Mouse (Mus musculus): ENCODE results near the gene Katna1. TPM values are rescaled to one million over a fixed set of nuclear protein-coding genes. Genes with fewer than 3 reads are reported as not detected.

The Katna1 gene
- 67.3 and 68.2 TPM in 2 replicates for polyA plus RNA-seq (2014; fragmentation: Nextera tagmentation; extraction: Ambion mirVana)

GRCm38 (mm10) chr10:7725751-7726500 lies at the start of gene Katna1:
Katna1 (plus strand) TSS chr10:7726000.
- WGBS, result under 1% methylated on average over 49 of the region's 49 CpGs
- H3K4me2 ChIP-seq (ENCODE audit: low read depth), result peak within 1 kb of the TSS; percentile 74
- H3K4me1 ChIP-seq (ENCODE audit: control insufficient read depth, insufficient read depth, low read length), result no peaks in the 10 kb centered on the region; the same call in 1 of the 2 replicates
- H3K4me3 ChIP-seq (ENCODE audit: low read depth, low read length), result peak within 1 kb of the TSS; percentile 58
- H3K9ac ChIP-seq (ENCODE audit: low read length), result peak within 1 kb of the TSS; percentile 49
- no peaks in the 10 kb centered on the region for H3K27me3 ChIP-seq (ENCODE audit: control insufficient read depth, insufficient read depth, low read length)
- no peak within 1 kb of the TSS for H3K27ac ChIP-seq (ENCODE audit: low read depth, low read length)
- ATAC-seq (ENCODE audit: insufficient read depth, low FRiP score, low TSS enrichment) (peak; percentile 96), DNase-seq (ENCODE audit: low spot score) (peak; percentile 97)
- H3K9me3 ChIP-seq (ENCODE audit: control insufficient read depth, low read length), result no peaks in the 10 kb centered on the region
- H3K36me3 ChIP-seq (ENCODE audit: control insufficient read depth, insufficient read depth, low read length), result no peaks in the 10 kb centered on the region

GRCm38 (mm10) chr10:7680731-7681301 lies 45.0 kb upstream of the Katna1 start, which contains the start of the genes Pcmt1 and Lats1:
Pcmt1 (minus strand) TSS chr10:7681136.
Lats1 (plus strand) TSS chr10:7681214.
- under 1% methylated on average over 50 of the region's 65 CpGs for WGBS
- H3K4me3 ChIP-seq (ENCODE audit: low read depth, low read length), result peak within 1 kb of the TSS; percentile 98
- peak within 1 kb of the TSS; percentile 75 for H3K4me2 ChIP-seq (ENCODE audit: low read depth)
- H3K9me3 ChIP-seq (ENCODE audit: control insufficient read depth, low read length), result no peaks in the 10 kb centered on the region
- peaks cover 2% of the 10 kb centered on the region; the same call in 1 of the 2 replicates for H3K36me3 ChIP-seq (ENCODE audit: control insufficient read depth, insufficient read depth, low read length)
- peak within 1 kb of the TSS; percentile 93 for H3K27ac ChIP-seq (ENCODE audit: low read depth, low read length)
- H3K4me1 ChIP-seq (ENCODE audit: control insufficient read depth, insufficient read depth, low read length), result peaks cover 11% of the 10 kb centered on the region
- H3K27me3 ChIP-seq (ENCODE audit: control insufficient read depth, insufficient read depth, low read length), result no peaks in the 10 kb centered on the region
- peak; percentile 86 for ATAC-seq (ENCODE audit: insufficient read depth, low FRiP score, low TSS enrichment)
- peak within 1 kb of the TSS; percentile 99 for H3K9ac ChIP-seq (ENCODE audit: low read length)
- DNase-seq (ENCODE audit: low spot score), result peak; percentile 91

- peak; percentile 84 for ATAC-seq (ENCODE audit: insufficient read depth, low FRiP score, low TSS enrichment)
- H3K36me3 ChIP-seq (ENCODE audit: control insufficient read depth, insufficient read depth, low read length), result peaks cover 2% of the 10 kb centered on the region; the same call in 1 of the 2 replicates
- H3K27ac ChIP-seq (ENCODE audit: low read depth, low read length), result peak overlapping the region; percentile 93
- H3K4me1 ChIP-seq (ENCODE audit: control insufficient read depth, insufficient read depth, low read length), result peaks cover 11% of the 10 kb centered on the region
- peak; percentile 70 for DNase-seq (ENCODE audit: low spot score)
- peak overlapping the region; percentile 75 for H3K4me2 ChIP-seq (ENCODE audit: low read depth)
- H3K9ac ChIP-seq (ENCODE audit: low read length), result peak overlapping the region; percentile 99
- H3K9me3 ChIP-seq (ENCODE audit: control insufficient read depth, low read length), result no peaks in the 10 kb centered on the region
- WGBS, result under 1% methylated on average over 44 of the region's 64 CpGs
- peak overlapping the region; percentile 98 for H3K4me3 ChIP-seq (ENCODE audit: low read depth, low read length)
- H3K27me3 ChIP-seq (ENCODE audit: control insufficient read depth, insufficient read depth, low read length), result no peaks in the 10 kb centered on the region
Observed at GRCm38 (mm10) chr10:7681343-7682025, 44.3 kb upstream of the Katna1 start.

GRCm38 (mm10) chr10:7682249-7682648 lies 43.6 kb upstream of the Katna1 start:
- no peaks in the 10 kb centered on the region for H3K9me3 ChIP-seq (ENCODE audit: control insufficient read depth, low read length)
- WGBS, result 61% methylated on average over 3 of the region's 3 CpGs
- peaks cover 11% of the 10 kb centered on the region for H3K4me1 ChIP-seq (ENCODE audit: control insufficient read depth, insufficient read depth, low read length)
- ATAC-seq (ENCODE audit: insufficient read depth, low FRiP score, low TSS enrichment), result no peak
- H3K4me2 ChIP-seq (ENCODE audit: low read depth), result peak overlapping the region; percentile 75
- peaks cover 2% of the 10 kb centered on the region; the same call in 1 of the 2 replicates for H3K36me3 ChIP-seq (ENCODE audit: control insufficient read depth, insufficient read depth, low read length)
- peak overlapping the region; percentile 98 for H3K4me3 ChIP-seq (ENCODE audit: low read depth, low read length)
- no peaks in the 10 kb centered on the region for H3K27me3 ChIP-seq (ENCODE audit: control insufficient read depth, insufficient read depth, low read length)
- H3K9ac ChIP-seq (ENCODE audit: low read length), result peak overlapping the region; percentile 99; the same call in 1 of the 2 replicates
- H3K27ac ChIP-seq (ENCODE audit: low read depth, low read length), result no peak overlapping the region
- DNase-seq (ENCODE audit: low spot score), result no peak

- Histone ChIP-seq H3K27me3 (ENCODE audit: control insufficient read depth, insufficient read depth, low read length) (no peaks in the 10 kb centered on the region), H3K9me3 (ENCODE audit: control insufficient read depth, low read length) (no peaks in the 10 kb centered on the region), H3K4me3 (ENCODE audit: low read depth, low read length) (no peak overlapping the region), H3K27ac (ENCODE audit: low read depth, low read length) (no peak overlapping the region), H3K9ac (ENCODE audit: low read length) (no peak overlapping the region), H3K4me2 (ENCODE audit: low read depth) (no peak overlapping the region), H3K36me3 (ENCODE audit: control insufficient read depth, insufficient read depth, low read length) (no peaks in the 10 kb centered on the region; the same call in none of the 2 replicates), H3K4me1 (ENCODE audit: control insufficient read depth, insufficient read depth, low read length) (peaks cover 3% of the 10 kb centered on the region; the same call in 1 of the 2 replicates)
- ATAC-seq (ENCODE audit: insufficient read depth, low FRiP score, low TSS enrichment) (no peak), DNase-seq (ENCODE audit: low spot score) (no peak)
- WGBS, result 94% methylated on average over 6 of the region's 6 CpGs
Observed at GRCm38 (mm10) chr10:7686902-7687301, 38.9 kb upstream of the Katna1 start.

- Histone ChIP-seq H3K4me1 (ENCODE audit: control insufficient read depth, insufficient read depth, low read length) (no peaks in the 10 kb centered on the region), H3K36me3 (ENCODE audit: control insufficient read depth, insufficient read depth, low read length) (peaks cover 25% of the 10 kb centered on the region), H3K9me3 (ENCODE audit: control insufficient read depth, low read length) (no peaks in the 10 kb centered on the region), H3K27ac (ENCODE audit: low read depth, low read length) (no peak overlapping the region), H3K4me3 (ENCODE audit: low read depth, low read length) (no peak overlapping the region), H3K9ac (ENCODE audit: low read length) (no peak overlapping the region), H3K4me2 (ENCODE audit: low read depth) (no peak overlapping the region), H3K27me3 (ENCODE audit: control insufficient read depth, insufficient read depth, low read length) (no peaks in the 10 kb centered on the region)
- ATAC-seq (ENCODE audit: insufficient read depth, low FRiP score, low TSS enrichment), result no peak
- DNase-seq (ENCODE audit: low spot score), result no peak
Observed at GRCm38 (mm10) chr10:7695286-7695685, 30.5 kb upstream of the Katna1 start.

GRCm38 (mm10) chr10:7700120-7700519 lies 25.7 kb upstream of the Katna1 start:
- Histone ChIP-seq H3K36me3 (ENCODE audit: control insufficient read depth, insufficient read depth, low read length) (peaks cover 38% of the 10 kb centered on the region), H3K9ac (ENCODE audit: low read length) (no peak overlapping the region), H3K4me2 (ENCODE audit: low read depth) (no peak overlapping the region), H3K9me3 (ENCODE audit: control insufficient read depth, low read length) (no peaks in the 10 kb centered on the region), H3K4me3 (ENCODE audit: low read depth, low read length) (no peak overlapping the region), H3K27ac (ENCODE audit: low read depth, low read length) (no peak overlapping the region), H3K27me3 (ENCODE audit: control insufficient read depth, insufficient read depth, low read length) (no peaks in the 10 kb centered on the region), H3K4me1 (ENCODE audit: control insufficient read depth, insufficient read depth, low read length) (no peaks in the 10 kb centered on the region)
- ATAC-seq (ENCODE audit: insufficient read depth, low FRiP score, low TSS enrichment) (no peak), DNase-seq (ENCODE audit: low spot score) (no peak)
- WGBS, result 91% methylated on average over 3 of the region's 3 CpGs

- Histone ChIP-seq H3K27ac (ENCODE audit: low read depth, low read length) (no peak overlapping the region), H3K4me2 (ENCODE audit: low read depth) (no peak overlapping the region), H3K27me3 (ENCODE audit: control insufficient read depth, insufficient read depth, low read length) (no peaks in the 10 kb centered on the region), H3K4me3 (ENCODE audit: low read depth, low read length) (no peak overlapping the region), H3K4me1 (ENCODE audit: control insufficient read depth, insufficient read depth, low read length) (no peaks in the 10 kb centered on the region), H3K9ac (ENCODE audit: low read length) (no peak overlapping the region), H3K9me3 (ENCODE audit: control insufficient read depth, low read length) (no peaks in the 10 kb centered on the region), H3K36me3 (ENCODE audit: control insufficient read depth, insufficient read depth, low read length) (peaks cover 37% of the 10 kb centered on the region)
- 90% methylated on average over 6 of the region's 6 CpGs for WGBS
- DNase-seq (ENCODE audit: low spot score) (no peak), ATAC-seq (ENCODE audit: insufficient read depth, low FRiP score, low TSS enrichment) (no peak)
Observed at GRCm38 (mm10) chr10:7702586-7702985, 23.2 kb upstream of the Katna1 start.

All from neural tube, embryonic 11.5 days (tissue).